Mouse (Mus musculus): ENCODE data around the gene Nwd1. TPM values are rescaled to one million over a fixed set of nuclear protein-coding genes. Genes with fewer than 3 reads are reported as not detected.

Gene Nwd1
- 21.2 and 21.6 TPM in 2 replicates for polyA plus RNA-seq (2012; rRNA removed)

DNA sequence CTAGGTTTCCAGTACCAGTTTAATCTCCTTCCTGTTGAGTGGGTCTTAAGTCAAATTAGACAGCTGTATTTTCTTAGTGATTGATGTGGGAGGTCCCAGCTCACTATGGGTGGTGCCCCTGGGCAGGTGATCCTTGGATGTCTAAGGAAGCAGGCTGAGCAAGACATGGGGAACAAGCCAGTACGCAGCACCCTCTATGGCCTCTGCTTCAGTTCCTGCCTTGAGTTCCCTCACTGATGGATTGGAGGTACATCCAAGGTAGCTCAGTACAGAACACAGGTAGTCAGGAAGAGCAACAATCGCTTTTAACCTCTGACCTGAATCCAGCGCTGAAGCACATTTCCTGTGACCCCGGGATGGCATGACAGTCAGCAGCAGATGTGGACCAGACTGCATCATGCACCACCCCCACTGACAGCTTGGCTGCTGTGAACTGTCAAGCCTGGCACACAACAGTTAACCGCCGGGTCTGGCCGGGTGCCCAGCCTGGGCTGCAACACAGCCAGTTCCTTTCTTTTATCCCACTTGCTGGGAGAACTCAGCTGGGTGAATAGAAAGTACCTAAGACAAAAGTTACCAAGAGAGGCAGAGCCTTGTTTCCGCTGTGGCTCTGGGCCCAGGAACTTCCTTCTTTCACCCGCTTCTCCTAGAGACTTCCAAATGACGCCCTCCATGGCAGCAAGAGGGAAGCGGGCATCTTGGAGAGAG is at the start of gene Nwd1:
TSS of gene Nwd1 (plus strand) at position 652 of the 708 bp plus-strand sequence.
- Histone ChIP-seq H3K4me1 (ENCODE audit: control insufficient read depth, insufficient read depth, low read length) (0 out of 2 replicates have a peak, but pooled peaks cover 4% of the 10 kb centered on the region), H3K4me3 (replicated peaks; ENCODE audit: insufficient read depth, low read depth, low read length) (peak within 1 kb of the TSS; percentile 20), H3K27me3 (ENCODE audit: control insufficient read depth, insufficient read depth, low read length) (no peaks in the 10 kb centered on the region), H3K27ac (ENCODE audit: insufficient read depth, low read length) (no peak within 1 kb of the TSS)
- no peak for TF ChIP-seq POLR2A (IDR thresholded peaks at IDR 0.05; ENCODE audit: borderline replicate concordance, insufficient read depth, low read length)
- 7% methylated on average over 11 of the region's 11 CpGs for WGBS
- DNase-seq = peak; percentile 46 to 63

DNA sequence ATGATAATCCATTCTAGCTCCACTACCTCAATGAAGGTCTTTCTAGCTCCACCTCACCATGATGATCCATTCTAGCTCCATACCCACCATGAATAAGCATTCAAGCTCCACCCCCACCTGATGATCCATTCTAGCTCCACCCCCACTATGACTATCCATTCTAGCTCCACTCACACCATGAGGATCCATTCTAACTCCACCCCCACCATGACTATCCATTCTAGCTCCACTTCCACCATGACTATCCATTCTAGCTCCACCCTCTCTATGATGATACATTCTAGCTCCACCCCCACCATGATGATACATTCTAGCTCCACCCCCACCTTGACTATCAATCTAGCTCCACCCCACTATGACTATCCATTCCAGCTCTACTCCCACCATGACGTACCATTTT is 3.6 kb upstream of the Nwd1 start:
- H3K27ac ChIP-seq (ENCODE audit: insufficient read depth, low read length) = no peak overlapping the region
- 0 out of 2 replicates have a peak, but pooled peaks cover 4% of the 10 kb centered on the region for H3K4me1 ChIP-seq (ENCODE audit: control insufficient read depth, insufficient read depth, low read length)
- DNase-seq = no peak
- 83% methylated on average over 1 of the region's 1 CpGs for WGBS
- H3K27me3 ChIP-seq (ENCODE audit: control insufficient read depth, insufficient read depth, low read length) = no peaks in the 10 kb centered on the region
- TF ChIP-seq CTCF (IDR thresholded peaks at IDR 0.05; ENCODE audit: borderline replicate concordance, insufficient read depth, low read depth, low read length) (no peak), POLR2A (IDR thresholded peaks at IDR 0.05; ENCODE audit: borderline replicate concordance, insufficient read depth, low read length) (no peak)
- no peak overlapping the region for H3K4me3 ChIP-seq (replicated peaks; ENCODE audit: insufficient read depth, low read depth, low read length)

DNA sequence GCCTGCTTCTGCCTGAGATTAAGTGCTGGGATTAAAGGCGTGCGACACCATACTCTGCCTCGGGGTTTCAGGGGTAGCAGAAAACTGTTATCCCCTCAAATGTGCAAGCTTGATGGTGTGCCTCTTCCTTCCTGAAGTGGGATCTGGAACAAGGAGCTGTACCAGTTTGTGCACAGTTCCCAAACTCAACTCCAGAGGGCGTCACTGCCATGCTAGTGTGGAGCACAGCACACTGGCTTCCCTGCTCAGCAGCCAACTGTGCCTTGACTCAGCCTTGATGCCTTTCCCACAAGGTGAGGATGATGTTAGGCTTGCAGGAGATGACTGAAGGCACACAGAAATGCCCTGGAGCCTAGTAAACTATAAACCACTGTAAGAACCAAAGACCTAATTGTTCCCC is 1.9 kb upstream of the Nwd1 start:
- Histone ChIP-seq H3K4me3 (replicated peaks; ENCODE audit: insufficient read depth, low read depth, low read length) (no peak overlapping the region), H3K27ac (ENCODE audit: insufficient read depth, low read length) (no peak overlapping the region), H3K27me3 (ENCODE audit: control insufficient read depth, insufficient read depth, low read length) (no peaks in the 10 kb centered on the region), H3K4me1 (ENCODE audit: control insufficient read depth, insufficient read depth, low read length) (0 out of 2 replicates have a peak, but pooled peaks cover 4% of the 10 kb centered on the region)
- peak in 1 of 2 experiments; percentile 8 for DNase-seq
- TF ChIP-seq POLR2A (IDR thresholded peaks at IDR 0.05; ENCODE audit: borderline replicate concordance, insufficient read depth, low read length) (no peak), CTCF (IDR thresholded peaks at IDR 0.05; ENCODE audit: borderline replicate concordance, insufficient read depth, low read depth, low read length) (peak; percentile 44; the same call in 1 of the 2 replicates)
- WGBS = 76% methylated on average over 4 of the region's 4 CpGs

DNA sequence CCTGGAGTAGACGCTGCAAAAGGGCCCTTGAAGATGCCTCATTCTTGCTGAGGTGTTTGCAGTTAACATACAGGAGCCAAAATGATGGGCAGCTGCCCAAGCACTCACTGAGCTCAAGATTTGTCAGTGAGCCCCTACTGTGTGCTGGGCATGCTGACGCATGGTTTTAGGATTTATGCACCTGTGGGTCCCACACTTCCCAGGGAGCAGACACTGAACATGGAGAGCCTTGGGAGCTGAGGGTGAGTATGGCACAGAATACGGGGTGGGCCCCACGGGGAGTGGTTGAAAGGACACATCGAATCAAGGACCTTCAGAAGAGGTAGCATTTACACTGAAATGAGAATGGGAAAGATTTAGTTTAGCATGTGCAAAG is 245 bp downstream of the Nwd1 start:
- H3K27me3 ChIP-seq (ENCODE audit: control insufficient read depth, insufficient read depth, low read length) = no peaks in the 10 kb centered on the region
- 0 out of 2 replicates have a peak, but pooled peaks cover 4% of the 10 kb centered on the region for H3K4me1 ChIP-seq (ENCODE audit: control insufficient read depth, insufficient read depth, low read length)
- DNase-seq = no peak
- WGBS = 10% methylated on average over 5 of the region's 5 CpGs
- TF ChIP-seq CTCF (IDR thresholded peaks at IDR 0.05; ENCODE audit: borderline replicate concordance, insufficient read depth, low read depth, low read length) (no peak), POLR2A (IDR thresholded peaks at IDR 0.05; ENCODE audit: borderline replicate concordance, insufficient read depth, low read length) (no peak)
- peak overlapping the region; percentile 20 for H3K4me3 ChIP-seq (replicated peaks; ENCODE audit: insufficient read depth, low read depth, low read length)
- H3K27ac ChIP-seq (ENCODE audit: insufficient read depth, low read length) = no peak overlapping the region

DNA sequence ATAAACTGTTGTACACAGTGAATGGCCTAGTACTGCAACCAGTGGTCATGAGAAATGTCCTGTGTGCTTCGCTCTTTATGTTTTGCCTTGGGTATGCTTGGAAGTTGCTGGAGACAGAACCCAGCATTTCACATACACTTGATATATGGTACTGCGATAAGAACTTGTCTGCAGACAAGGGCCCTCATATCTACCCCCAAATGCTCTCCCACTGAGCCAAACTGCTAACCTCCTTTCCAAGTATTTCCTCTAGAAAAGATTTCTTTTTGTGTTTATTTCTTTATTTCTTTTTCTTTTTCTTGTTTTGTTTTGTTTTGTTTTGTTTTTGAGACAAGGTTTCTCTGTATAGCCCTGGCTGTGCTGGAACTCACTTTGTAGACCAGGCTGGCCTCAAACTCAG is 4.2 kb downstream of the Nwd1 start:
- Histone ChIP-seq H3K27me3 (ENCODE audit: control insufficient read depth, insufficient read depth, low read length) (no peaks in the 10 kb centered on the region), H3K4me1 (ENCODE audit: control insufficient read depth, insufficient read depth, low read length) (0 out of 2 replicates have a peak, but pooled peaks cover 4% of the 10 kb centered on the region), H3K27ac (ENCODE audit: insufficient read depth, low read length) (no peak overlapping the region), H3K4me3 (replicated peaks; ENCODE audit: insufficient read depth, low read depth, low read length) (no peak overlapping the region)
- no peak for DNase-seq
- 97% methylated on average over 2 of the region's 2 CpGs for WGBS
- TF ChIP-seq POLR2A (IDR thresholded peaks at IDR 0.05; ENCODE audit: borderline replicate concordance, insufficient read depth, low read length) = no peak
- no peak for TF ChIP-seq CTCF (IDR thresholded peaks at IDR 0.05; ENCODE audit: borderline replicate concordance, insufficient read depth, low read depth, low read length)

DNA sequence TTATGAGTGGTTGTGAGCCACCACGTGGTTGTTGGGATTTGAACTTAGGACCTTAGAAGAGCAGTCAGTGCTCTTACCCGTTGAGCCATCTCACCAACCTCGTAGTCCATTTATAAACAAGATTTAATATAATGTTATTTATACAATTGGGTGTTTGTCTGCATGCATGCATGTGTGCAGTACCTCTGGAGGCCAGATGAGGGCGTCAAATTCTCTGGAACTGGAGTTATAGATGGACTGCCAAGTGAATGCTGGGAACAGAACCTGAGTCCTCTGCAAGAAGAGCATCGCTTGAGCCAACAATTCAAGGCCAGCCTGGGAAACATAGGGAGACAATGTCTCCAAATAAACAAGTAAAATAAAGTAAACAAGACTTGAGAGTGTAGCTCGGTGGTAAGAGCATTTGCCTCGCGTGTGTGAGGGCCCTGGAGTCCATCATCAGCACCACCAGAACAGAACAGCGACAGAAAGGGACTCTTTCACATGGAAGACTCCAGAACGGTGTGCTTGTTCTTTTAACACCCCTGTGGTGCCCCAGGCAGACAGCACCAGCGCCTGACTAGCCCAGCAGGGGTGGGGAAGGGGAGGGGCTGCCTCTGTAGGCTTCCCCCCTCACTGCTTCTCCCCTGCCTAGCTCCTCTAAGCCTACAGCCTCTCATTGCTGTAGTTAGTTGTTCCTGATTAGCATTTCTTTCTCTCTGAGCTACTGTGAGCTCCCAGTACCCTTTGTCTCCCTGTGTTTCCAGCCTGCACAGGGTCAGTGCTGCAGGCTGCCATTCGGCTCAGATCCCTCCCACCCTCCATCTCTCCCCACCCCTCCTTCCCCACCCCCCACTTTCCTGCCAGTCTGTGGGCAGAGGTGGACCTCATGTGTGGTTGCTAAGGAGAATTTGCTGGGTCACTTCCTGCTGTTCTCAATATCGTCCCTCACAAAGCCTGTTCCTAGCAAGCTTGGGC is 8.3 kb downstream of the Nwd1 start:
- H3K4me3 ChIP-seq (replicated peaks; ENCODE audit: insufficient read depth, low read depth, low read length) = no peak overlapping the region
- no peaks in the 10 kb centered on the region for H3K27me3 ChIP-seq (ENCODE audit: control insufficient read depth, insufficient read depth, low read length)
- DNase-seq = peak in 1 of 2 experiments; percentile 25
- TF ChIP-seq POLR2A (IDR thresholded peaks at IDR 0.05; ENCODE audit: borderline replicate concordance, insufficient read depth, low read length) (no peak), CTCF (IDR thresholded peaks at IDR 0.05; ENCODE audit: borderline replicate concordance, insufficient read depth, low read depth, low read length) (no peak)
- 25% methylated on average over 13 of the region's 13 CpGs for WGBS
- H3K27ac ChIP-seq (ENCODE audit: insufficient read depth, low read length) = no peak overlapping the region
- no peaks in the 10 kb centered on the region for H3K4me1 ChIP-seq (ENCODE audit: control insufficient read depth, insufficient read depth, low read length)

DNA sequence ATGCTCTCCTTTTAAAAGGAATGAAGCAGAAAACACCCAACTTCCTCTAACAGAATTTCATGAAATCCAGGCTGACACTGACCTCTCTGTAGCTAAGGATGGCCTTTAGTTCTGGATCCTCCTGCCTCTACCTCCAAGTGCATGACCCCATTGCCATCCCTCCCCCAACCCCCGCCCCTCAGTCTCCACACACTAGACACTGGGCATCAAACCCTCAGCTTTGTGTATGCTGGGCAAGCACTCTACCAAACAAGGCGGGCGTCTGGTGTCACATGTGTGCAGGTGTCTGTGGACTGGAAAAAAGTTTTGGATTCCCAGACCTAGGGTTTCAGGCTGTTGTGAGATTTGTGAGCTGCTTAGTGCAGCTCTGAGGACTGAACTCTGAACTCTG is 9.0 kb downstream of the Nwd1 start:
- H3K4me1 ChIP-seq (ENCODE audit: control insufficient read depth, insufficient read depth, low read length) = no peaks in the 10 kb centered on the region
- no peak for DNase-seq
- H3K27me3 ChIP-seq (ENCODE audit: control insufficient read depth, insufficient read depth, low read length) = no peaks in the 10 kb centered on the region
- no peak overlapping the region for H3K4me3 ChIP-seq (replicated peaks; ENCODE audit: insufficient read depth, low read depth, low read length)
- WGBS = 65% methylated on average over 3 of the region's 3 CpGs
- no peak for TF ChIP-seq CTCF (IDR thresholded peaks at IDR 0.05; ENCODE audit: borderline replicate concordance, insufficient read depth, low read depth, low read length)
- TF ChIP-seq POLR2A (IDR thresholded peaks at IDR 0.05; ENCODE audit: borderline replicate concordance, insufficient read depth, low read length) = no peak
- no peak overlapping the region; the same call in 1 of the 2 replicates for H3K27ac ChIP-seq (ENCODE audit: insufficient read depth, low read length)
